Mouse (Mus musculus): ENCODE results near the gene Pygo2. TPM values are rescaled to one million over a fixed set of nuclear protein-coding genes. Genes with fewer than 3 reads are reported as not detected.

Pygo2 gene
- polyA plus RNA-seq (2012; rRNA removed) = 38.7 and 39.3 TPM in 2 replicates

- Histone ChIP-seq H3K27me3 (ENCODE audit: control insufficient read depth, insufficient read depth, low read length) (no peaks in the 10 kb centered on the region), H3K4me3 (replicated peaks; ENCODE audit: insufficient read depth, low read depth, low read length) (peak within 1 kb of the TSS; percentile 79), H3K4me1 (ENCODE audit: control insufficient read depth, insufficient read depth, low read length) (peaks cover 13% of the 10 kb centered on the region), H3K27ac (ENCODE audit: insufficient read depth, low read length) (peak within 1 kb of the TSS; percentile 80)
- WGBS = 2% methylated on average over 67 of the region's 68 CpGs
- DNase-seq = peak; percentile 91 to 95
- peak; percentile 90 for TF ChIP-seq POLR2A (IDR thresholded peaks at IDR 0.05; ENCODE audit: borderline replicate concordance, insufficient read depth, low read length)
- no peak for TF ChIP-seq CTCF (IDR thresholded peaks at IDR 0.05; ENCODE audit: borderline replicate concordance, insufficient read depth, low read depth, low read length)
Observed at GRCm38 (mm10) chr3:89430171-89431159, at the start of gene Pygo2. TSS of gene Pygo2 (plus strand) at chr3:89430214.

GRCm38 (mm10) chr3:89380291-89380690, 49.7 kb upstream of the Pygo2 start:
- TF ChIP-seq CTCF (IDR thresholded peaks at IDR 0.05; ENCODE audit: borderline replicate concordance, insufficient read depth, low read depth, low read length) = no peak
- no peak for TF ChIP-seq POLR2A (IDR thresholded peaks at IDR 0.05; ENCODE audit: borderline replicate concordance, insufficient read depth, low read length)
- 88% methylated on average over 14 of the region's 14 CpGs for WGBS

GRCm38 (mm10) chr3:89380711-89381110, 49.3 kb upstream of the Pygo2 start:
- TF ChIP-seq CTCF (IDR thresholded peaks at IDR 0.05; ENCODE audit: borderline replicate concordance, insufficient read depth, low read depth, low read length) = no peak
- TF ChIP-seq POLR2A (IDR thresholded peaks at IDR 0.05; ENCODE audit: borderline replicate concordance, insufficient read depth, low read length) = no peak
- H3K4me3 ChIP-seq (replicated peaks; ENCODE audit: insufficient read depth, low read depth, low read length) = no peak overlapping the region
- no peak overlapping the region for H3K27ac ChIP-seq (ENCODE audit: insufficient read depth, low read length)
- DNase-seq = no peak
- WGBS = 92% methylated on average over 18 of the region's 18 CpGs
- H3K27me3 ChIP-seq (ENCODE audit: control insufficient read depth, insufficient read depth, low read length) = no peaks in the 10 kb centered on the region
- H3K4me1 ChIP-seq (ENCODE audit: control insufficient read depth, insufficient read depth, low read length) = peaks cover 14% of the 10 kb centered on the region

More at GRCm38 (mm10) chr3:89380291-89380690, 49.7 kb upstream of the Pygo2 start:
- no peak overlapping the region for H3K27ac ChIP-seq (ENCODE audit: insufficient read depth, low read length)
- no peaks in the 10 kb centered on the region for H3K27me3 ChIP-seq (ENCODE audit: control insufficient read depth, insufficient read depth, low read length)
- no peak overlapping the region for H3K4me3 ChIP-seq (replicated peaks; ENCODE audit: insufficient read depth, low read depth, low read length)
- DNase-seq = no peak
- H3K4me1 ChIP-seq (ENCODE audit: control insufficient read depth, insufficient read depth, low read length) = peaks cover 14% of the 10 kb centered on the region

- 67% methylated on average over 11 of the region's 11 CpGs for WGBS
- H3K27me3 ChIP-seq (ENCODE audit: control insufficient read depth, insufficient read depth, low read length) = no peaks in the 10 kb centered on the region
- TF ChIP-seq CTCF (IDR thresholded peaks at IDR 0.05; ENCODE audit: borderline replicate concordance, insufficient read depth, low read depth, low read length) (no peak), POLR2A (IDR thresholded peaks at IDR 0.05; ENCODE audit: borderline replicate concordance, insufficient read depth, low read length) (no peak)
- H3K4me3 ChIP-seq (replicated peaks; ENCODE audit: insufficient read depth, low read depth, low read length) = no peak overlapping the region
- no peak overlapping the region for H3K27ac ChIP-seq (ENCODE audit: insufficient read depth, low read length)
- DNase-seq = no peak
- H3K4me1 ChIP-seq (ENCODE audit: control insufficient read depth, insufficient read depth, low read length) = peaks cover 14% of the 10 kb centered on the region
Observed at GRCm38 (mm10) chr3:89381233-89381632, 48.8 kb upstream of the Pygo2 start.

GRCm38 (mm10) chr3:89382033-89382882, 47.8 kb upstream of the Pygo2 start:
- peak in 1 of 2 experiments; percentile 4 for DNase-seq
- no peak overlapping the region for H3K27ac ChIP-seq (ENCODE audit: insufficient read depth, low read length)
- TF ChIP-seq POLR2A (IDR thresholded peaks at IDR 0.05; ENCODE audit: borderline replicate concordance, insufficient read depth, low read length) (no peak), CTCF (IDR thresholded peaks at IDR 0.05; ENCODE audit: borderline replicate concordance, insufficient read depth, low read depth, low read length) (no peak)
- 92% methylated on average over 9 of the region's 9 CpGs for WGBS
- H3K4me3 ChIP-seq (replicated peaks; ENCODE audit: insufficient read depth, low read depth, low read length) = no peak overlapping the region
- peaks cover 17% of the 10 kb centered on the region for H3K4me1 ChIP-seq (ENCODE audit: control insufficient read depth, insufficient read depth, low read length)
- no peaks in the 10 kb centered on the region for H3K27me3 ChIP-seq (ENCODE audit: control insufficient read depth, insufficient read depth, low read length)

- TF ChIP-seq CTCF (IDR thresholded peaks at IDR 0.05; ENCODE audit: borderline replicate concordance, insufficient read depth, low read depth, low read length) (no peak), POLR2A (IDR thresholded peaks at IDR 0.05; ENCODE audit: borderline replicate concordance, insufficient read depth, low read length) (no peak)
- Histone ChIP-seq H3K4me3 (replicated peaks; ENCODE audit: insufficient read depth, low read depth, low read length) (no peak overlapping the region), H3K27me3 (ENCODE audit: control insufficient read depth, insufficient read depth, low read length) (no peaks in the 10 kb centered on the region), H3K4me1 (ENCODE audit: control insufficient read depth, insufficient read depth, low read length) (peaks cover 23% of the 10 kb centered on the region), H3K27ac (ENCODE audit: insufficient read depth, low read length) (no peak overlapping the region)
- WGBS = 44% methylated on average over 5 of the region's 5 CpGs
- peak in 1 of 2 experiments; percentile 9 for DNase-seq
Observed at GRCm38 (mm10) chr3:89382950-89383349, 47.1 kb upstream of the Pygo2 start.

- 51% methylated on average over 5 of the region's 5 CpGs for WGBS
- Histone ChIP-seq H3K4me3 (replicated peaks; ENCODE audit: insufficient read depth, low read depth, low read length) (no peak overlapping the region), H3K27ac (ENCODE audit: insufficient read depth, low read length) (no peak overlapping the region), H3K27me3 (ENCODE audit: control insufficient read depth, insufficient read depth, low read length) (no peaks in the 10 kb centered on the region), H3K4me1 (ENCODE audit: control insufficient read depth, insufficient read depth, low read length) (peaks cover 28% of the 10 kb centered on the region)
- TF ChIP-seq CTCF (IDR thresholded peaks at IDR 0.05; ENCODE audit: borderline replicate concordance, insufficient read depth, low read depth, low read length) = no peak
- TF ChIP-seq POLR2A (IDR thresholded peaks at IDR 0.05; ENCODE audit: borderline replicate concordance, insufficient read depth, low read length) = no peak
- peak in 1 of 2 experiments; percentile 17 for DNase-seq
Observed at GRCm38 (mm10) chr3:89383651-89384255, 46.3 kb upstream of the Pygo2 start.
